Mouse (Mus musculus) 416B (cell line): ENCODE measurements around the gene Toe1.

Source experiments
- DNase-seq: peaks from one replicate; pipeline ENCODE4 v3.0.0; 2011; ENCODE audit warnings: low read depth

Gene Toe1

DNA sequence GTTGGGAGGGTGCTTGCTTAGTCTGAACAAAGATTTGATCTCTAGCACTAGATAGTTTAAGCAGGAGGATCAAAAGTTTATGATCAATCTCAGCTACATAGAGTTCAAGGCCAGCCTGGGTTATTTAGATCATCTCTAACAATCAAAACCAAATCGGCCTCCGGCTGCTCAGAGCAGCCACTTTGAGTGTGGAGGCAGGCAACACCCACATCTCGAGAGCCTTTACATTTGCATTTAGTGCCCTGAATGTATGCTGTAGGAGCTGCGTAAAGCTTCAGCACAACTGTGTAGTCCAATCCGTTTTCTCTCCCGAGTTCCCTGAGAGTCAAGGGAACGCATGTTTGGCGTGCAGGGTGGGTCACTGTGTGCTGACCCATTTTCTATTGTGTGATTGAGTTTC is 15.0 kb downstream of the Toe1 start:
- no peak for DNase-seq

DNA sequence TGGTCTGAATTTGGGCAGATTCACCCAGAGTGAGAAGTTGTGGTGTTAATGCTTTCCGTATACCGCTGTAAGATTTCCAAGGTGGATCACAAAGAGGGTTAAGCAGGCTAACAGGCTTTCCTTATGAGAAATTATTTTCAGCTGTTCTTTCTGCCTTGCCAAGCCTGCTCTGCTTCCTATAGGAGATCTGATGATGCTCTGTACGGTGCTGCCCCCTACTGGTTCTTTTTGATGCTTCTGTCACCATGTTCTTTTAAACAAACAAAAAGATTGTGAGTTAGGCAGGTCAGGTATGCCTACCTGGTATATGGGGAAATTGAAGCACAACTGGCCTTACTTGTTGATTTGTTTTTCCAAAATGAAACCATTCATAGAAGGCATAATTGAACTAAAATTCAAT is 18.5 kb downstream of the Toe1 start:
- peak; percentile 91 for DNase-seq

DNA sequence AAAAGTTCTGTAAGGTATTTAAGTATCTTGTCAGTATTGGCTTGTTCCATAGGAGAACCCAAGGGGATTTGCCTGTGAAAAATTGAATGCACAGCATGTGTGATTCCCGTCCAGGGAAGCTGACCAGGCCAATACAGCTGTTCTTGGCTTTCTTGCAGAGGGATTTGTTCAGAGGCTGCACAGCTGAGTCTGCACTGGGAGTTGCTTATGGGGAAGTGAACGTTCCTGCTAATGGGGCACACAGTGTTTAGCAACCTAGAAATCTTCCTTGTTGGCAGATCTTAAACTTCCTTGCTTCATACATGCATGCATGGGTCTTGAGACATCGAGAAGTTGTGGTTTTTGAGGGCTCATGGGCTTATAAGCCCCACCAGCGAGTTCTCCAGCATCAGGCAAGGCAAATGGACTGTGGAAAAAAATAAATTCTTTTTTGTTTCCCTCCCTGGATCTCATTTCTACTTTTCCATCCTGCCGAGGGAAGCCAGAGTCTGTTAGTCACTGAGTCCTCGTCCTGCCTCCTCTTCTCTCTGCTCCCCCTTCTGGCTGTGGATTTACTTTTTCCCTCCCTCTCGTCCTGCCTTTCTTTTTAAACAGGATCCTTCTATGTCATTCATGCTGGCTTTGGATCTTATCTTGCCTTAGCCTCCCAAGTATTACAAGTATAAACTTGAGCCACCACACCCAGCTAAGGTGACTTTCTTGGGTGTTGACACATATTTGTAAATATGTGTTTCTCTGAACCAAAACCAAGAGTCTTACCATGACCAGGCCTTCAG is 19.3 kb downstream of the Toe1 start:
- DNase-seq, result peak; percentile 77

GRCm38 (mm10) chr4:116786587-116786986 is 20.9 kb downstream of the Toe1 start:
- peak; percentile 36 for DNase-seq

DNA sequence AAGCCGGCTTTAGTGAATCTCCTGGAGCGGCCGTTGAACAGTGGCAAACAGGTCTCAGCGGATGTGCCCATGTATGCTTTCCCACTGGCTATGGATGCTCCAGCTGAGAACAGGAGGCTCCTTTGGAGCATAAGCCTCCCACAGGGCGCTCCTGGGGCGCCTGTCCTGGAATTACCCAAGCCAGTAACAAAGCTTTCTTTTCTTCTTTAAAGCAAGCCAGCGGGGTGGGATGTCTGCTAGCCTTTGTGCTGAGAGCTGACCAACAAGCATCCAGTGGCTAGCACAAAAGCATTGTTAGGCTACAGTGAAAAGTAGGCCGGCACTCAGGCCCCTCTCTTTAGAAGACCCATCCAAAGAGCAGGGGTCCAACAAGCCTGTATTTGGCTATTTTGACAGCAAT is 25.3 kb downstream of the Toe1 start:
- DNase-seq, result no peak

GRCm38 (mm10) chr4:116781366-116781765 is 26.1 kb downstream of the Toe1 start:
- no peak for DNase-seq

- no peak for DNase-seq
Observed at GRCm38 (mm10) chr4:116780541-116780940, 26.9 kb downstream of the Toe1 start.

GRCm38 (mm10) chr4:116777079-116777478 is 30.4 kb downstream of the Toe1 start:
- DNase-seq, result no peak

DNA sequence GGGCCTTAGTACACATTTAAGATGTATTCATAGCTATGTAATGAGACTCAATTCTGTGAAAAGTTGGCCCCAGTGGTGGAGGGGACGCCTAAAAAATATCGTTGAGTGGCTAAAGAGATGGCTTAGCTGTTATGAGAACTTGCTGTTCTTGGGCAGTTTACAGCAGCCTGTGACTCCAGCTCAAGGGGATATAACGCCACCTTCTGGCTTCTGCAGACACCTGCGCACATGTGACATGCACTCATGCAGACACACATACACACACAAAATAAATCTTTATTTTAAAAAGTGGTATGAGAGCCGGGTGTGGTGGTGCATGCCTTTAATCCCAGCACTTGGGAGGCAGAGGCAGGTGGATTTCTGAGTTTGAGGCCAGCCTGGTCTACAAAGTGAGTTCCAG is 31.0 kb downstream of the Toe1 start:
- DNase-seq, result peak; percentile 42

DNA sequence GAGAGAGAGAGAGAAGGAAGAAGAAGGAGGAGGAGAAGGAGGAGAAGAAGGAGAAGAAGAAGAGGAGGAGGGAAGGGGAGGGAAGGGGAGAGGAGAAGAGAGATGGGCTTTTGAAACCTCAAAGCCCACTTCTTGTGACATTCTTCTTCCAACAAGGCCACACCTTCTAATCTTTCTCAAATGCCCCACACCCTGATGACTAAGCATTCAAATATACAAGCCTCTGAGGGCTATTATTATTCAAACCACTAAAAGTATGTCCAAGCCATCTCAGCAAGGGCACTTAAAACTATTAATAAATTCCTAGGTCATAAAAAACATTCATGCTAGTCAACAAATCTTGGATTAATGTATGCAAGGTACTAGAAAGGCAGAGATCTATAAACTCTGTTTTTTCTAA is 38.4 kb downstream of the Toe1 start:
- peak; percentile 48 for DNase-seq

DNA sequence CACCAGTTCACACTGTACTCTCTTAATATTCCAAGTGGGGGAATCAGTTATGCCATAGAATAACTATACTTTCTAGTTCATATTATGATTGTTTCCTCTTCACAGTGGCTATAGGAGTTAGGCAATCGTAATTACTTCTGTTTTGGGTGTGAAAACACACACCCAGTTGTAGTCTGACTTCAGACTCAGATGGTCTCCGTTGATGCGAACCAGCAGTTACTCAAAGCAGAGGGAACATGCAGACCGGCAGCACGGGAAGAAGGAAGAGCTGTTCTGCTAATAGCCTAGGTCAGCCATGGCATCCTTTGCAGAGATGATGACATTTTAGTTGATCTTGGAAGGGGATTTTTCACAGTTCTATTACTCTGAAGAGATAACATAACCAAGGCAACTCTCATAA is 38.9 kb downstream of the Toe1 start:
- DNase-seq, result no peak

DNA sequence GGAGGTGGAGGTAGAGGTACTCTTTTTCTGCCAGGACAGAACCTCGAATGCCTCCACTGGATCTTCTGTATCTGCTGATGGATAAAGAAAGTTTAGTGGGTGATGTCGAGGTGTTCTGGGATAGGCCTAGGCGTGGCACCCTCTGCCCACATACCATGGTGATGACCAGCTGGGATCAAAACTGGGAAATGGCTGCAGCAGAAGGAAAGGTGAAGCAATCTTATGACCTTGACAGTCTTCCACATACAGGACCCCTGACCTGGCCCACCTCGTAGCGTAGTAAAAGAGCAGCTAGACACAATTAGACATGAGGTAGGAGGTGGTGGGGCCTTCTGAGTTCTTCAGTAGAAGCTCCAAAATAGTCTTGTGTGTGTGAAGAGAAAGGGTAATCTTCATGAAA is 43.4 kb downstream of the Toe1 start:
- no peak for DNase-seq

- no peak for DNase-seq
Observed at GRCm38 (mm10) chr4:116761914-116762313, 45.5 kb downstream of the Toe1 start.

DNA sequence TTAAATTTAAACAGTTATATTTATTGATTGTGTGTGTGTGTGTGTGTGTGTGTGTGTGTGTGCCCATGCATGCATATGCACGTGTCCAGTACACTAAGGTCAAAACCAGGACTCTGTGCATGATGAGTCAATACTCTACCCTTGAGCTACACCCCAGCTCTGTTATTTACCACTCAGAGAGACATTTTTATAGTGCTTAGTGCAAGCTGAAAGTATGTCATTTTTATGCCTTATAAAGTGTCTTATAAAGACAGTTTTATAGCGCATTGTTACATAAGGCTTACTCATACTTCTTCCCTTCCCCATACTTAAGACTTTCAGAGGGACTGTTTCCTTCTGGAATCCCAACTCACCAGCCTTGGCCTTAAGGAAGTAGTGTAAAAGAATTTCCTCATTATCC is 57.7 kb downstream of the Toe1 start:
- DNase-seq, result no peak
